Mouse (Mus musculus) heart, embryonic 16.5 days (tissue): ENCODE data around the gene Arhgef2. TPM values are rescaled to one million over a fixed set of nuclear protein-coding genes. Genes with fewer than 3 reads are reported as not detected.

Experiments used
- ATAC-seq: fragments of 200-750 bp; cut with Nextera tagmentation; replicated peaks from 2 replicates; pipeline ENCODE4 v1.8.0; 2017; ENCODE audit warnings: moderate number of reproducible peaks; ENCODE audit not compliant: insufficient read depth, low FRiP score; ENCODE audit errors: extremely low read depth
- H3K27ac ChIP-seq: fragments of 300-500 bp; sonication (generic); 2 replicates; pipeline ENCODE4 v1.5.1; 2014; ENCODE audit warnings: mild to moderate bottlenecking, low read length, control low read depth, moderate library complexity
- H3K27me3 ChIP-seq: fragments of 300-500 bp; sonication (generic); 2 replicates; pipeline ENCODE4 v1.6.1; 2014; ENCODE audit warnings: low read length, mixed read lengths; ENCODE audit not compliant: control insufficient read depth, insufficient read depth
- H3K36me3 ChIP-seq: fragments of 300-500 bp; sonication (generic); 2 replicates; pipeline ENCODE4 v1.6.1; 2014; ENCODE audit not compliant: control insufficient read depth, insufficient read depth
- H3K4me1 ChIP-seq: fragments of 300-500 bp; sonication (generic); 2 replicates; pipeline ENCODE4 v1.6.1; 2014; ENCODE audit warnings: low read length, mixed read lengths; ENCODE audit not compliant: control insufficient read depth, insufficient read depth
- H3K4me2 ChIP-seq: fragments of 300-500 bp; sonication (generic); 2 replicates; pipeline ENCODE4 v1.6.1; 2014; ENCODE audit warnings: low read depth, mild to moderate bottlenecking, control low read depth, low read length
- H3K4me3 ChIP-seq: fragments of 300-500 bp; sonication (generic); 2 replicates; pipeline ENCODE4 v1.5.1; 2014; ENCODE audit warnings: mild to moderate bottlenecking, control low read depth, low read length
- H3K9ac ChIP-seq: fragments of 300-500 bp; sonication (generic); 2 replicates; pipeline ENCODE4 v1.6.1; 2014; ENCODE audit warnings: low read length, control low read depth
- H3K9me3 ChIP-seq: fragments of 300-500 bp; sonication (generic); replicated peaks from 2 replicates; pipeline ENCODE4 v1.6.1; 2016; ENCODE audit warnings: low read length; ENCODE audit not compliant: control insufficient read depth
- WGBS: fragments of 180-500 bp; shearing (Covaris S2); extraction: QIAGEN DNeasy Blood & Tissue Kit; methylation state at CpG from one replicate; pipeline ENCODE4 v1.1.7; 2014; 5-methylcytosine and 5-hydroxymethylcytosine counted together
- polyA plus RNA-seq: library from polyadenylated mRNA; unstranded; fragments of >200 nt; fragmentation: Nextera tagmentation; extraction: Ambion mirVana; gene quantifications from 2 replicates; pipeline ENCODE4 v1.2.1, GENCODE M21; 2015

Arhgef2 gene
- polyA plus RNA-seq, 1 experiment from 2014 or later = 76.7 TPM

DNA sequence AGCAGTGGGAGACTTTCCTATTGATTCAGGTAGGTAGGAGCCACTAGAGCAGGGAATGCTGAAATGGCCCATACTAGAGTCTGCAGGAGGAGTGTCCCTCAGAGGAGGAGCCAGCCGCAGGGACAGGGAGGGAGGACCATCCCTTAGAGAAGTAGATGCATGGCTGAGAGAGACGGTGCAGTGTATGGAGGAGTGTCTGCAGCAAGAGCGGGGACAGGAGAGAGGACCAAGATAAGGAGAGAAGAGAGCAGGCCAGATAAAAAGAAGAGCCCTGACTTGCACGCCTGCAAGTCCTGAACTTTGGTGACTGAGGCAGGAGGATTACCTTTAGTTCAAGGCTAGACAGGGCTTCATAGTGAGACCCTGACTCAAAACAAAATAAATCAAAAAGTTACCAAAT lies 21.3 kb downstream of the Arhgef2 start:
- 13% methylated on average over 4 of the region's 4 CpGs for WGBS
- ATAC-seq = no peak
- peak overlapping the region; percentile 3; the same call in 1 of the 2 replicates for H3K9ac ChIP-seq
- H3K27ac ChIP-seq = no peak overlapping the region
- H3K4me2 ChIP-seq = no peak overlapping the region
- H3K27me3 ChIP-seq = no peaks in the 10 kb centered on the region
- peaks cover 9% of the 10 kb centered on the region; the same call in 1 of the 2 replicates for H3K36me3 ChIP-seq
- no peaks in the 10 kb centered on the region for H3K9me3 ChIP-seq
- H3K4me1 ChIP-seq = peaks cover 85% of the 10 kb centered on the region
- H3K4me3 ChIP-seq = no peak overlapping the region

DNA sequence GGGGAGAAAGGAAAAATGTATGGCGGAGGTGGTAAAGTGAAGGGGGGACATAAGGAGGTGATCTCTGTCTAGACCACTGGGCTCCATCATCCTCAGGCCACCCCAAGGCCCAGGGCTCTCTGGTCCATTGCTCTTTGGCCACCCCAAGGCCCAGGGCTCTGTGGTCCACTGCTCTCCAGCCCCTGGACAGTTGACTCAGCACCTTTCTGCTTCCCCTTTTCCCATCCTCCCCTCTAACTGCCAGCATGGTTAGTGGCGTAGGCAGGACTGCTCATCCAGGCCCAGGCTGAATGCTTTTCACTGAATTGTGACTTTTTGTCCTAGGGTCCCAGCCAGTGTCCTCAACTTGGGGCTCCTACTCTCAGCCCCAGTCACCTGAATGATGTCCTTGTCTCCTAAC lies 21.8 kb downstream of the Arhgef2 start:
- no peak for ATAC-seq
- no peaks in the 10 kb centered on the region for H3K27me3 ChIP-seq

DNA sequence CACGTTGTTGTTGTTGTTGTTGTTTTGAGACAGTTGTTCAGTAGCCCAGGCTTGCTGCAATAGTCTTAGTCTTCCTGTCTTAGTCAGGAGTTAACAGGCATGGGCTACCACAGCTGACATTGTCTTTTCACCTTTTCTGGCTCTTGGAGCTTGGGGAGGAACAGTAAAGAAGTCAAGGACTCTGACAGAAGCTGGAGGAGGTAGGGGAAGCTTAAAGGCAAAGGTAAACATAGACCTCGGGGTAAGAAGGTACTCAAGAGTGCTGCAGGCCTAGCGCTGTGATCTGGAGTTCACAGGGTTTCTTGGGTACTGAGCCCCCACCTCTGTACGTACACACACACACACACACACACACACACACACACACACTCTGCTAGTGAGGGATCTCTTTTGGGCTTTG lies 23.0 kb downstream of the Arhgef2 start:
- H3K4me1 ChIP-seq = peaks cover 84% of the 10 kb centered on the region
- H3K9ac ChIP-seq = no peak overlapping the region
- peak overlapping the region; percentile 6; the same call in 1 of the 2 replicates for H3K27ac ChIP-seq
- H3K4me2 ChIP-seq = no peak overlapping the region
- H3K4me3 ChIP-seq = no peak overlapping the region
- peaks cover 18% of the 10 kb centered on the region for H3K36me3 ChIP-seq
- no peaks in the 10 kb centered on the region for H3K27me3 ChIP-seq
- WGBS = 57% methylated on average over 4 of the region's 4 CpGs
- no peak for ATAC-seq
- no peaks in the 10 kb centered on the region for H3K9me3 ChIP-seq

More for the DNA sequence above, 21.8 kb downstream of the Arhgef2 start:
- Histone ChIP-seq H3K27ac (no peak overlapping the region), H3K4me1 (peaks cover 86% of the 10 kb centered on the region), H3K4me2 (no peak overlapping the region), H3K36me3 (peaks cover 9% of the 10 kb centered on the region; the same call in 1 of the 2 replicates), H3K4me3 (no peak overlapping the region), H3K9ac (no peak overlapping the region), H3K9me3 (no peaks in the 10 kb centered on the region)
- WGBS = 83% methylated on average over 2 of the region's 2 CpGs

DNA sequence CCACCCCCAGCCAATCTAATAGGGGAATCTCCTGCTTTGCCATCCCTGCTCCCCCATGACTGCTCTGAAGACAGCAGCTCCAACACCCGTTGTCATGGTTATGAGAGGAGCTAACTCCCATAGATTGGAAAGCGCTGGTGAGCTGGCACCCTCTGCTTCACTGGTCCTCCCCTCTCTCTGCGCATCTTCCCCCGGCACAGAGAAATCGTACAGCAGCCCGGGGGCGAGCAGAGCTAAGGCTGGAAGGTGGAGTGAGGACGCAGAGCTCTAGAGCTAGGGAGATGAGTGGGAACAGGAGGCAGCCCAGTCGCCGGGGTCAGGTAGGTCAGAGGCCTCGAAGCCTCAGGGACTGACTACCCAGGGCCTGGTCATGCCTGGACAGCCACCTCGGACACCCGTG lies 23.5 kb downstream of the Arhgef2 start:
- H3K9ac ChIP-seq = 0 out of 2 replicates have a peak overlapping the region, but pooled peaks have one; percentile 21

DNA sequence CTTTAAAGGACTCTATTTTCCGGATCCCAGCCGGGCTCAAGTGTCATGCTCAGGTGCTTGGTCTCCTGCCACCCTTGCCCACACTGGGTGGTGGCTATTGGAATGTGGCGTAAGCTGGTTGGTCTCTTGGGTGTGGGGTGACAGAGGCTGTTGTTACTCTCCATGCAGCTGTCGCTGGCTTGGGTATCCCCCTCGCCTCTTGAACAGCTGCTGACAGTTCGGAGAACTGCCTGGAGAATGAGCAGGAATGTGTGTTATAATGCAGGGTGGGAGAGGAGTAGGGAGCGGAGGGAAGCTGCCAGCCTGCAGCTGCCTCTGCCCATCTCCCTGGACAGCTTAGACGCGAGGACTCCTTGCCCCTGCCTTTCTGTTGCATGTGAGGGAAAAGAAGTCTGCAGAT lies 24.3 kb downstream of the Arhgef2 start:
- H3K27me3 ChIP-seq = no peaks in the 10 kb centered on the region
- peaks cover 72% of the 10 kb centered on the region for H3K4me1 ChIP-seq
- no peak overlapping the region for H3K9ac ChIP-seq
- peak overlapping the region; percentile 72 for H3K27ac ChIP-seq
- peaks cover 30% of the 10 kb centered on the region for H3K36me3 ChIP-seq
- no peaks in the 10 kb centered on the region for H3K9me3 ChIP-seq
- no peak overlapping the region for H3K4me2 ChIP-seq
- ATAC-seq = peak; percentile 38; the same call in 1 of the 2 replicates
- WGBS = 35% methylated on average over 9 of the region's 9 CpGs
- H3K4me3 ChIP-seq = no peak overlapping the region

More for the DNA sequence above, 23.5 kb downstream of the Arhgef2 start:
- peaks cover 80% of the 10 kb centered on the region for H3K4me1 ChIP-seq
- H3K27me3 ChIP-seq = no peaks in the 10 kb centered on the region
- H3K4me3 ChIP-seq = no peak overlapping the region
- WGBS = 63% methylated on average over 13 of the region's 13 CpGs
- H3K9me3 ChIP-seq = no peaks in the 10 kb centered on the region
- no peak for ATAC-seq
- H3K27ac ChIP-seq = peak overlapping the region; percentile 72
- peaks cover 22% of the 10 kb centered on the region for H3K36me3 ChIP-seq
- no peak overlapping the region for H3K4me2 ChIP-seq

DNA sequence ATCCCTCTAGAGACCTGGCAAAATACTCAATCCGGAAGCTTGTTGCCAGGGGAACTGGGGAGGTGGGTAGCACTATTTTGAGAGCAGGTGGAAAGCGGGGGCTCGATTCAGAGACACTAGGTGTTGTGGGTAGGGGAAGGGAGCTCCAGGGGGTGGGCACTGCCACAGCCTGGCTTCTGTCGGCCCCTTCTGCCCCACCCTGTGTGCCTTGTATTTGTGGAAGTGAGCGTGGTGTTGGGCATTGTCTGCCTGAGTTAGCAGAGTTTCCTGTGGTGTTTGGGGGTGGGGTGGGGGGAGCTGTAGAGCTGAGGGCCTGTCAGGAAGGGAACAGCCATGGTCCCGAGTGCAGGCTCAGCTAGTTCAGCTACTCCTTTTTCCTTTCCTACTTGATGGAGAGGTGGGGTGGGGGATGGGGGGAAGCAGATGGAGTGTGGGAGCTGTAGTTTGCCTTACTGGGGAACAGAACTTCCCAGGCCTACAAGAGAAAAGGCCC lies 25.1 kb downstream of the Arhgef2 start:
- Histone ChIP-seq H3K36me3 (peaks cover 39% of the 10 kb centered on the region), H3K4me2 (no peak overlapping the region), H3K4me3 (no peak overlapping the region), H3K27ac (peak overlapping the region; percentile 80), H3K9ac (no peak overlapping the region), H3K4me1 (peaks cover 70% of the 10 kb centered on the region), H3K9me3 (no peaks in the 10 kb centered on the region), H3K27me3 (no peaks in the 10 kb centered on the region)
- 39% methylated on average over 6 of the region's 6 CpGs for WGBS
- ATAC-seq = peak; percentile 30; the same call in 1 of the 2 replicates

DNA sequence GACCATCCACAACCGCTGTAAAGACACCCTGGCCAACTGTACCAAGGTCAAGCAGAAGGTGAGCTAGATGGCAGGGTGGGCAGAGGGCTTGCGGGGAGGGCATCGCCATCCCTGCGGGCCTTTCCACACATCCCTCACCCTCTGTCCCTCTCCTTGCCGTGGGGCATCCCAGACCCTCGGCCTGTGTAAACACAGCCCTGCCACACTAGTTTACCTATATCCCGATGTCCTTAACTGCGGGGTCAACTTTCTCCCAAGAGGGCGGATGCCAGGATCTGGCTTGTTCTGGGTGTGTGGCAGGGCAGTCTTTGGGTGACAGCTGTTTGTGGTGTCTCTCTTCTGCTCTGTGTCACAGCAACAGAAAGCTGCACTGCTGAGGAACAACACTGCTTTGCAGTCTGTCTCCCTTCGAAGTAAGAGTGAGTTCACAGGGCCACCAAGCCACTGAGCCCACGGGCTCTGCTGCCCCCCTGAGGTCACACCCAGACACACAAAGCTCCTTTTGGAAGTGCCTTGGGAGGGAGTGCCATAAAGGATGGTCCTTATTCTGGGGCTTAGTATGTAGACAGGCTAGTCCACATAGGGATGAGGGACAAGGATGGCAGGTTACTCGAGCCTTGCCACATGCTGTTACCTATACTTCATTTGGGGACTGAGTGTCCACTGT lies 26.3 kb downstream of the Arhgef2 start:
- H3K4me2 ChIP-seq = no peak overlapping the region
- H3K27ac ChIP-seq = peak overlapping the region; percentile 80; the same call in 1 of the 2 replicates
- H3K4me1 ChIP-seq = peaks cover 70% of the 10 kb centered on the region
- no peaks in the 10 kb centered on the region for H3K27me3 ChIP-seq
- no peak overlapping the region for H3K9ac ChIP-seq
- ATAC-seq = 0 out of 2 replicates have a peak, but pooled peaks have one; percentile 13
- WGBS = 70% methylated on average over 12 of the region's 12 CpGs
- H3K9me3 ChIP-seq = no peaks in the 10 kb centered on the region
- peaks cover 50% of the 10 kb centered on the region for H3K36me3 ChIP-seq
- no peak overlapping the region for H3K4me3 ChIP-seq

DNA sequence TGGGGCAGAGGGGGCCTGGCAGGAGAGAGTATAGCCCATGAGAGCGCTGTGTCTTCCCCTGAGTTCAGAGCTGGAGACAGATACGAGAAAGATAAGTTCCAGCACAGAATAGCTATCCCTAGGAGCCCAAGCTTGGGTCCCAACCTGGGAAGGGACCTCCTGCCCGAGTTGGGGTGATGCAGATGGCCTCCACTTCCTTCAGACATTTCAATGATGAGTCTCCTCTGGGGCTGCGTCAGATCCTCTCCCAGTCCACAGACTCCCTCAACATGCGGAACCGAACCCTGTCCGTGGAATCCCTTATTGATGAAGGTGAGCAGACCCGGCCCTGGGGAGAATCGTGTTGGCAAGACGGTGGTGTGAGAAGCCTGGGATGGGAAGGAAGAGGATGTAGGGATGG lies 27.3 kb downstream of the Arhgef2 start:
- no peak overlapping the region for H3K27ac ChIP-seq
- no peaks in the 10 kb centered on the region for H3K27me3 ChIP-seq
- H3K36me3 ChIP-seq = peaks cover 60% of the 10 kb centered on the region
- no peak for ATAC-seq
- H3K9ac ChIP-seq = no peak overlapping the region
- H3K4me2 ChIP-seq = no peak overlapping the region
- H3K4me1 ChIP-seq = peaks cover 60% of the 10 kb centered on the region
- H3K9me3 ChIP-seq = no peaks in the 10 kb centered on the region
- 87% methylated on average over 10 of the region's 10 CpGs for WGBS
- no peak overlapping the region for H3K4me3 ChIP-seq

DNA sequence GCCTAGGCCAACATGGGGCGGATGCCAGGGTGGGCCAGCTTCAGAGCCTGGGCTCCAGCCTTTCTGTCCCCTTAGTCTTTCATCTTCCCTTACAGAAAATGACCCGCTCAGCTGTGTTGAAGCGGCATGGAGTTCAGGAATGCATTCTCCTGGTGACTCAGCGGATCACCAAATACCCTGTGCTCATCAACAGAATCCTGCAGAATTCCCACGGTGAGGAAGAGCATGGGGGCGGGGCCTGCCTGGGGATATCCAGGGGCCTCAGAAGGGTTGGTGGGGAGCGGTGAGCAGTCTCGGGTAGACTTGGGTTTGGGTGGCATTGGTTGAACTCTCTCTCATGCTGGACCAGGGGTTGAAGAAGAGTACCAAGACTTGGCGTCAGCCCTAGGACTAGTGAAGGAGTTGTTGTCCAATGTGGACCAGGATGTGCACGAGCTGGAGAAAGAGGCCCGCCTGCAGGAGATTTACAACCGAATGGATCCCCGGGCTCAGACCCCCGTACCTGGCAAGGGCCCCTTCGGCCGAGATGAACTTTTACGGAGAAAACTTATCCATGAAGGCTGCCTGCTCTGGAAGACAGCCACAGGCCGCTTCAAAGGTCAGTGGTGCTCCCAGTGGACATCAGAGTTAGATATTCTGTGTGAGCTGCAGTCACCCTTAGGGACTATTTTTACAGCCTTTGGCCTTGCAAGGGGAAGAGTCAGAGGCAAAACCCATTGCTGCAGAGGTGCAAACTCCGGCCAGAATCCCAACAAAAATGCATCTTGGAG lies 29.9 kb downstream of the Arhgef2 start:
- peaks cover 34% of the 10 kb centered on the region for H3K4me1 ChIP-seq
- H3K9me3 ChIP-seq = no peaks in the 10 kb centered on the region
- H3K36me3 ChIP-seq = peaks cover 73% of the 10 kb centered on the region
- ATAC-seq = no peak
- H3K4me3 ChIP-seq = no peak overlapping the region
- no peak overlapping the region for H3K9ac ChIP-seq
- peak overlapping the region; percentile 79 for H3K27ac ChIP-seq
- H3K4me2 ChIP-seq = peak overlapping the region; percentile 21; the same call in 1 of the 2 replicates
- 79% methylated on average over 19 of the region's 19 CpGs for WGBS
- H3K27me3 ChIP-seq = no peaks in the 10 kb centered on the region
